Mouse (Mus musculus): Measurements from ENCODE around the gene Rnf225.

DNA sequence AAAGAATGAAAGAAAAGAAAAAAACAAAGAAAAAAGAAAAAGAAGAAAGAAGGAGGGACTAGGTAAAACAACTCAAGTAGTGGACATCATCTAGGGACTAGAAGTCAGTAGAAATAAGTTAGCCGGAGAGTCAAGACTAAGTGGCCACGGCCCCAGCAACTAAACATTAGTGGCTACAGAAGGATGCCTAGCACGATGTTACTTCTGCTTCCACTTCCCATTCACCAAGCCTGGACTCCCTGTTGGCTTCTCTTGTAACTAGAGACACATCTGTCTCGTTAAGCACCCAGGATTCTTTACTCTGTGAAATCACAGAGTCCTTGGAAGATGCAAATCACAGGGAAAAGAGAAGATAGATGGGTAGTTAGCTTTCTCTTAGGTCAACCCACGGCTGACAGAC, 30.3 kb downstream of the Rnf225 start:
- no peak for TF ChIP-seq CTCF (IDR thresholded peaks at IDR 0.05; ENCODE audit: borderline replicate concordance, control insufficient read depth, extremely low read depth, insufficient read depth, low read length, poor library complexity)
- TF ChIP-seq POLR2A (IDR thresholded peaks at IDR 0.05; ENCODE audit: control insufficient read depth, extremely low read depth, insufficient read depth, low read length, poor library complexity): no peak

Data from thymus, adult 2 months (tissue).